Mouse (Mus musculus): ENCODE data around the gene Trp73. TPM values are rescaled to one million over a fixed set of nuclear protein-coding genes. Genes with fewer than 3 reads are reported as not detected.

Trp73 gene
- polyA plus RNA-seq (2015; fragmentation: Nextera tagmentation; extraction: Ambion mirVana) = 0.90 and 1.1 TPM in 2 replicates

DNA sequence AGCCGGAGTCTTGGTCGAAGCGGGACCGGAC is at the start of gene Trp73:
Gene Trp73, minus strand, starts transcription at position 27 of the 31 bp plus-strand sequence.
- 4% methylated on average over 4 of the region's 4 CpGs for WGBS
- peaks cover 39% of the 10 kb centered on the region for H3K27me3 ChIP-seq (ENCODE audit: control insufficient read depth, insufficient read depth, low read depth, low read length)

DNA sequence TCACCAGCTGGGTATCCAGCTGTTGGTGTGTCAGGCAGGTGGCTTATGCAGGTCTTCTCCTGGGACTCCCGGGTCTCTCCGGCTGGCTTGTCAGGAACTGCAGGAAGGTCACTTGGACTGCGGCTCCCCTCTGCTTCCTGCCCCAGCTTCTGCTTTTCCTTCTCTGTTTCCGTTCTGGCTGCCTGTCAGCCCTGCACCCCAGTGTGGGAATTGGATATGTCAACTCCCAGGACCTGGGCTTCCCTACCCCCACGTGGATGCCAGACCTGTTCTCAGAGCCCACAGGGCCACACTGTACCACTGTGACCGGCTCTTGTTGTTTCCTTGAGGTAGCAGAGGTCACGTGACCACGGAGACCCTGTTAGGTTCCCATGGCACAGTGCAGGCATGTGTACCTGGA is 48.9 kb upstream of the Trp73 start:
- Histone ChIP-seq H3K4me1 (ENCODE audit: control insufficient read depth, insufficient read depth, low read length) (no peaks in the 10 kb centered on the region), H3K9me3 (replicated peaks; ENCODE audit: control insufficient read depth, low read length, poor library complexity, severe bottlenecking) (no peaks in the 10 kb centered on the region), H3K4me2 (ENCODE audit: low read length) (no peak overlapping the region), H3K9ac (ENCODE audit: low read depth, low read length) (no peak overlapping the region), H3K27ac (ENCODE audit: low read length) (no peak overlapping the region), H3K36me3 (ENCODE audit: control insufficient read depth, insufficient read depth, low read length) (no peaks in the 10 kb centered on the region), H3K27me3 (ENCODE audit: control insufficient read depth, insufficient read depth, low read depth, low read length) (no peaks in the 10 kb centered on the region), H3K4me3 (ENCODE audit: low read depth, low read length) (no peak overlapping the region)
- no peak for ATAC-seq
- WGBS = 78% methylated on average over 8 of the region's 8 CpGs

More for the DNA sequence above, at the start of gene Trp73:
- ATAC-seq = no peak
- no peaks in the 10 kb centered on the region for H3K36me3 ChIP-seq (ENCODE audit: control insufficient read depth, insufficient read depth, low read length)
- H3K27ac ChIP-seq (ENCODE audit: low read length) = no peak within 1 kb of the TSS
- peak within 1 kb of the TSS; percentile 56 for H3K9ac ChIP-seq (ENCODE audit: low read depth, low read length)
- peaks cover 29% of the 10 kb centered on the region for H3K4me1 ChIP-seq (ENCODE audit: control insufficient read depth, insufficient read depth, low read length)
- no peaks in the 10 kb centered on the region for H3K9me3 ChIP-seq (replicated peaks; ENCODE audit: control insufficient read depth, low read length, poor library complexity, severe bottlenecking)
- peak within 1 kb of the TSS; percentile 45 for H3K4me3 ChIP-seq (ENCODE audit: low read depth, low read length)
- peak within 1 kb of the TSS; percentile 68 for H3K4me2 ChIP-seq (ENCODE audit: low read length)

DNA sequence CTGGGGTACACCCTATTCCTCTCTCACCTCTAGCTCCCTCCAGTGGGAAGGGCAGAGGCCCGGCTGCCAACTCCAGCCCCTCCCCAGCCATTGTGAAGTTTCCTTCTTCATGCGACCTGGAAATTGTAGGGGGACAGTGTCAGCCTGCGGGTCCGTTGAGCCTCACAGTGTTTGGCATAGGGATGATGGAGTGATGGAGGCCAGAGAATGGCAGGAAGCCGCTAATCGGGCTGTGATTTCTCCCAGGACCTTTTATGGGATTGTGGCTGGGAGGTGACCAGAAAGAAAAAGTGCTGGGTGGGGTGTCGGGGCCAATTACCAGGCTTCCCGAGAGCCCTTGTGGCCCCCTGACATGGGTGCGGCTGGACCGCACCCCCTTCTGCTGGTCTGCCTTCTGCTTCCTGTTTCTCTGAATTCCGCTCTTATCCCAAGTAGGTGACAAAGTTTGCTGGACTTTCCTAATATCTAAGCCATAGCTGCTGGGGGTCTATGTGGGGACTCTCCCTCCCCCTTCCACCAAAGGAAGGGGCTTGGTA is 46.1 kb upstream of the Trp73 start:
- Histone ChIP-seq H3K4me2 (ENCODE audit: low read length) (no peak overlapping the region), H3K4me3 (ENCODE audit: low read depth, low read length) (no peak overlapping the region), H3K27ac (ENCODE audit: low read length) (no peak overlapping the region), H3K9ac (ENCODE audit: low read depth, low read length) (no peak overlapping the region), H3K4me1 (ENCODE audit: control insufficient read depth, insufficient read depth, low read length) (no peaks in the 10 kb centered on the region), H3K36me3 (ENCODE audit: control insufficient read depth, insufficient read depth, low read length) (no peaks in the 10 kb centered on the region), H3K9me3 (replicated peaks; ENCODE audit: control insufficient read depth, low read length, poor library complexity, severe bottlenecking) (no peaks in the 10 kb centered on the region), H3K27me3 (ENCODE audit: control insufficient read depth, insufficient read depth, low read depth, low read length) (no peaks in the 10 kb centered on the region)
- WGBS = 93% methylated on average over 11 of the region's 11 CpGs
- no peak for ATAC-seq

- Histone ChIP-seq H3K36me3 (ENCODE audit: control insufficient read depth, insufficient read depth, low read length) (no peaks in the 10 kb centered on the region), H3K4me2 (ENCODE audit: low read length) (no peak overlapping the region), H3K9ac (ENCODE audit: low read depth, low read length) (no peak overlapping the region), H3K27ac (ENCODE audit: low read length) (no peak overlapping the region), H3K4me1 (ENCODE audit: control insufficient read depth, insufficient read depth, low read length) (no peaks in the 10 kb centered on the region), H3K9me3 (replicated peaks; ENCODE audit: control insufficient read depth, low read length, poor library complexity, severe bottlenecking) (no peaks in the 10 kb centered on the region), H3K27me3 (ENCODE audit: control insufficient read depth, insufficient read depth, low read depth, low read length) (no peaks in the 10 kb centered on the region), H3K4me3 (ENCODE audit: low read depth, low read length) (no peak overlapping the region)
- ATAC-seq = no peak
- 84% methylated on average over 5 of the region's 5 CpGs for WGBS
Observed at GRCm38 (mm10) chr4:154185001-154185400, 45.0 kb upstream of the Trp73 start.

DNA sequence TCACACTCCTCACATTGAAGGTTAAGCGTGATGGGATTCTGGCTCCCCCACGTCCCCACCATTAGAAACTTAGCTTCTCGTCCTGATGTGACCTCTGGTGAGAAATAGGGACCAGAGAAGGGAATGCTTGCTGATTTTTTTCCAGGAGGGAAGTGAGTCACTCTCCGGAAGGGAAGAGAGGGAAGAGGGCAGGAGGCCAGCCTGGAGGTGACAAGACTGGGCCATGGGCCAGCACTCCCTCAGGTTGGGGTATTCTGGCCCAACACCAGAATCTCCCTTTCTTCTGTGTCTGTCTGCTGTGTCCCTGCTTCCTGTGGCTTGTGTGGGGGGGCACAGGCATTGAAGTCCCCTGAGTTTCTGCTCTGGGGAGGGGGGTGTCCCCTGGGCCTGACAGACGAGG is 43.6 kb upstream of the Trp73 start:
- no peaks in the 10 kb centered on the region for H3K4me1 ChIP-seq (ENCODE audit: control insufficient read depth, insufficient read depth, low read length)
- H3K4me3 ChIP-seq (ENCODE audit: low read depth, low read length) = no peak overlapping the region
- ATAC-seq = no peak
- no peaks in the 10 kb centered on the region for H3K27me3 ChIP-seq (ENCODE audit: control insufficient read depth, insufficient read depth, low read depth, low read length)
- H3K4me2 ChIP-seq (ENCODE audit: low read length) = no peak overlapping the region
- H3K27ac ChIP-seq (ENCODE audit: low read length) = no peak overlapping the region
- H3K9ac ChIP-seq (ENCODE audit: low read depth, low read length) = no peak overlapping the region
- H3K36me3 ChIP-seq (ENCODE audit: control insufficient read depth, insufficient read depth, low read length) = no peaks in the 10 kb centered on the region
- WGBS = 76% methylated on average over 5 of the region's 5 CpGs
- H3K9me3 ChIP-seq (replicated peaks; ENCODE audit: control insufficient read depth, low read length, poor library complexity, severe bottlenecking) = no peaks in the 10 kb centered on the region

- WGBS = 93% methylated on average over 7 of the region's 7 CpGs
- H3K9ac ChIP-seq (ENCODE audit: low read depth, low read length) = no peak overlapping the region
- H3K27me3 ChIP-seq (ENCODE audit: control insufficient read depth, insufficient read depth, low read depth, low read length) = no peaks in the 10 kb centered on the region
Observed at GRCm38 (mm10) chr4:154181001-154181400, 41.0 kb upstream of the Trp73 start.

GRCm38 (mm10) chr4:154177257-154177656 is 37.2 kb upstream of the Trp73 start:
- Histone ChIP-seq H3K36me3 (ENCODE audit: control insufficient read depth, insufficient read depth, low read length) (no peaks in the 10 kb centered on the region), H3K4me3 (ENCODE audit: low read depth, low read length) (no peak overlapping the region), H3K9me3 (replicated peaks; ENCODE audit: control insufficient read depth, low read length, poor library complexity, severe bottlenecking) (no peaks in the 10 kb centered on the region), H3K4me2 (ENCODE audit: low read length) (no peak overlapping the region), H3K4me1 (ENCODE audit: control insufficient read depth, insufficient read depth, low read length) (no peaks in the 10 kb centered on the region), H3K27me3 (ENCODE audit: control insufficient read depth, insufficient read depth, low read depth, low read length) (peaks cover 7% of the 10 kb centered on the region; the same call in 1 of the 2 replicates), H3K27ac (ENCODE audit: low read length) (no peak overlapping the region), H3K9ac (ENCODE audit: low read depth, low read length) (no peak overlapping the region)
- WGBS = 73% methylated on average over 8 of the region's 8 CpGs
- no peak for ATAC-seq

More at GRCm38 (mm10) chr4:154181001-154181400, 41.0 kb upstream of the Trp73 start:
- no peak overlapping the region for H3K27ac ChIP-seq (ENCODE audit: low read length)
- ATAC-seq = no peak
- H3K36me3 ChIP-seq (ENCODE audit: control insufficient read depth, insufficient read depth, low read length) = no peaks in the 10 kb centered on the region
- H3K9me3 ChIP-seq (replicated peaks; ENCODE audit: control insufficient read depth, low read length, poor library complexity, severe bottlenecking) = no peaks in the 10 kb centered on the region
- no peaks in the 10 kb centered on the region for H3K4me1 ChIP-seq (ENCODE audit: control insufficient read depth, insufficient read depth, low read length)
- no peak overlapping the region for H3K4me3 ChIP-seq (ENCODE audit: low read depth, low read length)
- H3K4me2 ChIP-seq (ENCODE audit: low read length) = no peak overlapping the region

DNA sequence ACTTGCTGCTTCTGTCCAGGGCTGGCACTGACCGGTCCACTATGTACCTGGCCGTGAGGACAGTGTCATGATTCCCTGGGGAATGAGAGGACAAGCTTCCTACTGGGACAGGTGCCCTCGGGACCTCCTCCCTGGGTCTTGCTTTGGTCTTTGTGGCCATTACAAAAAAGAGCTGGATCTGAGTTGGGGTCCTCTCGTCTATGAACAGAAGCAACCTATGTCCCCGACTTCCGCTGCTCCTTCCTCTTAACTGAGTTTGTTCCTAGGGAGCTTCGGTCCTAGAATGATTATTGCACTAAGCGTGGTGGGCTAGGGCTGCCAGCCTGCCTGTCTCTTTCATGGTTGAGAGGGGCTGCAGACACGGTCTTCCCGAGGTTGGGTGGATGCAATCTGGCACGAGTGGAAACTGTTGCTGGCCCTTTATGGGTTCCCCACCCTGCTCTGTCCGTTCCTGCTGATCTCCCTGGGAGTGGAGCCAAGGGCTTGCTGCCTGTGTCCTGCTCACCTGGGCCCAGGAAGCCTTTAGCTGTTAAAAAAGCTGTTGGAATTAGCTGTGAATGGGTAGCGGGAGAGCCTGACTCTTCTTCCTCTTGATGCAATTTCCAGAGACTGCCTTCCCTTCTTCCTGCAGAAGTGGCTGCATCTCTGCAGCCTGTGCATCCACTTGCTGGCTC is 32.1 kb upstream of the Trp73 start:
- Histone ChIP-seq H3K9ac (ENCODE audit: low read depth, low read length) (no peak overlapping the region), H3K36me3 (ENCODE audit: control insufficient read depth, insufficient read depth, low read length) (no peaks in the 10 kb centered on the region), H3K27ac (ENCODE audit: low read length) (no peak overlapping the region), H3K4me3 (ENCODE audit: low read depth, low read length) (0 out of 2 replicates have a peak overlapping the region, but pooled peaks have one; percentile 49), H3K9me3 (replicated peaks; ENCODE audit: control insufficient read depth, low read length, poor library complexity, severe bottlenecking) (no peaks in the 10 kb centered on the region), H3K4me2 (ENCODE audit: low read length) (peak overlapping the region; percentile 95), H3K4me1 (ENCODE audit: control insufficient read depth, insufficient read depth, low read length) (peaks cover 14% of the 10 kb centered on the region), H3K27me3 (ENCODE audit: control insufficient read depth, insufficient read depth, low read depth, low read length) (peaks cover 36% of the 10 kb centered on the region)
- WGBS = 40% methylated on average over 13 of the region's 13 CpGs
- no peak for ATAC-seq

DNA sequence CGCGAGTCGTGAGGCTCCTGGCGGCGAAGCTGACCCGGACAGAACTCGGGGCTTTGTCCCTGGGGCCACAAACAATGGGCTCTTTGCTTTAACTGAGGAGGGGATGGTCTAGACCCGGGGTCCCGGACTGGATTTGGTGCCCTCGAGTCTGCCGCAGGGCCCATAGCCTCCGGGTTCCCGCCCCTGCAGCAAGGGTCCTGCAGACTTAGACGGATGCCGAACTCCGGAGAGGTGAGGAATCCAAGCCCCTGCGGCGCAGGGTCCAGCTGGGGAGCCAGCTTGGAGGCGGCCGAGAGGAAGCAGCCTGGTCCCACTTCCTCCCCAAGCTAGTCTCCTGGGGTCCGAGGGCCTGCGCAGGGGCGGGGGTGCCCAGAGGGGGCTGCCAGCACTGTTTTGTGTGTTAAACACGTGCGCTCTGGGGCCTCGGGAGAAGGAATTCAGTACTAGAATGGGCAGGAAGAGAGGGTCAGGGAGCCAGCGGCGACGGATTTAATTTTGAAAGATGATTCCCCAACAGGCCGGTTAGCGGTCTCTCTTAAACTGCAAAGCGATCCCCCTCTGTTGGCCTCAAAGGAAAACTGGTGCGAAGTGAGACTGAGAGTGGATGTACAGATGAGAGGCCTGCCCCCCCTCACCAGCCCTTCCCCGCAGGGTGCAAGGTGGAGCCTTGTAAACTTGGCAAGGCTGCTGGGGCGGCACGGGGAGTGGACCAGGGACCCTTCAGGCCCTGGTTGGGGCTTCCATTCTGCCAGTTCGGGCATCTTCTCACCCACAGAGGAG is 31.3 kb upstream of the Trp73 start:
- H3K4me2 ChIP-seq (ENCODE audit: low read length) = peak overlapping the region; percentile 95
- peak overlapping the region; percentile 58 for H3K9ac ChIP-seq (ENCODE audit: low read depth, low read length)
- no peaks in the 10 kb centered on the region for H3K36me3 ChIP-seq (ENCODE audit: control insufficient read depth, insufficient read depth, low read length)
- peak overlapping the region; percentile 49 for H3K4me3 ChIP-seq (ENCODE audit: low read depth, low read length)
- H3K9me3 ChIP-seq (replicated peaks; ENCODE audit: control insufficient read depth, low read length, poor library complexity, severe bottlenecking) = no peaks in the 10 kb centered on the region
- peaks cover 14% of the 10 kb centered on the region for H3K4me1 ChIP-seq (ENCODE audit: control insufficient read depth, insufficient read depth, low read length)
- ATAC-seq = peak; percentile 32; the same call in 1 of the 2 replicates
- peaks cover 36% of the 10 kb centered on the region for H3K27me3 ChIP-seq (ENCODE audit: control insufficient read depth, insufficient read depth, low read depth, low read length)
- no peak overlapping the region for H3K27ac ChIP-seq (ENCODE audit: low read length)
- WGBS = under 1% methylated on average over 36 of the region's 37 CpGs
